Mouse (Mus musculus): ENCODE data around the gene Hist1h4i. TPM values are rescaled to one million over a fixed set of nuclear protein-coding genes. Genes with fewer than 3 reads are reported as not detected.
"Not testable (repeated sequence)": the region's sequence is repeated elsewhere in the genome, so short reads cannot be mapped to it uniquely, and the experiment has no call there.

Hist1h4i gene
- polyA plus RNA-seq (2012; rRNA removed), result 14.9 and 16.6 TPM in 2 replicates

- under 1% methylated on average over 16 of the region's 27 CpGs for WGBS
Observed at GRCm38 (mm10) chr13:22041142-22041536, at the start of gene Hist1h4i. TSS of gene Hist1h4i (minus strand) at chr13:22041362.

GRCm38 (mm10) chr13:22084140-22084539 lies 43.0 kb upstream of the Hist1h4i start, which contains the start of gene Vmn1r188:
TSS of gene Vmn1r188 (plus strand) at chr13:22084440.
- WGBS, result 82% methylated on average over 1 of the region's 1 CpGs
- not testable (repeated sequence) for DNase-seq (ENCODE audit: low read depth, low spot score)

More at GRCm38 (mm10) chr13:22041142-22041536, at the start of gene Hist1h4i:
- DNase-seq (ENCODE audit: low read depth, low spot score), result not testable (repeated sequence)

DNA sequence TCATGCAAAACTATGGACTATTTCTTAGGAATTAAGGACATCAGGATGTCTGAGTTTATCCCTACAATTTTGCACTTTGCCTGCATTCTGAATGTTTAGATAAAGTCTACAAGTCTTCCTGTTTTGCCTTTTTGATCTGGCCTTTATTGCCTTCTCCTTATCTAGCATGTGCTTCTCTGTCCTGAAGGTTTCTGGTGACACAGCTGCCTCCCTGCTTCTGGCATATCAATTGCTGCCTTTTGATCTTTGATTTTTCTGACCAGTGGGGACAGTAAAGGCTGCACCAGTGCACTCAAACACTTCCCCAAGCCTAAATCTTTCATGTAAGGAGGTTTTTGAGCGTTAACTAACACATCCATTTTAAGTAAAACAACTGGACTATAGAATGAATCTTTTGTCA lies 22.3 kb upstream of the Hist1h4i start:
- 17% methylated on average over 1 of the region's 1 CpGs for WGBS
- DNase-seq (ENCODE audit: low read depth, low spot score), result no peak

DNA sequence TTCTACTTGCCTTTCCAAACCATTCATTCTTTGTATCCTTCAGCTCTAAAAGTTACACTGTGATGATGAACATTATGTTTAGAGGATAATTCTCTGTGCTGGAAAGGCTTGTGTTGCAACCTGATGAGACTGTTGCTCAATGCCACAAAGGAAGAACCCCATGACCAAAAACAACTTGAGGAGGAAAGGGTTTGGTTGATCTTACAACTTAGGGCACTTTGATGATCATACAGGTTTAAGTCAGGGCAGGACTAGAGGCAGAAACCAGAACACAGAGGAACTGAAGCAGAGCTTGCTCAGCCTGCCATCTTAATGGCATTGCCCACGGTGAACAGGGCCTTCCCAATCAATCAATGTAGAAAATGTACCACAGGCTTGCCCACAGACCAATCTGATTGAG lies 20.3 kb upstream of the Hist1h4i start:
- 50% methylated on average over 1 of the region's 1 CpGs for WGBS
- DNase-seq (ENCODE audit: low read depth, low spot score), result no peak

GRCm38 (mm10) chr13:22053754-22054153 lies 12.6 kb upstream of the Hist1h4i start:
- 83% methylated on average over 1 of the region's 1 CpGs for WGBS
- no peak for DNase-seq (ENCODE audit: low read depth, low spot score)

DNA sequence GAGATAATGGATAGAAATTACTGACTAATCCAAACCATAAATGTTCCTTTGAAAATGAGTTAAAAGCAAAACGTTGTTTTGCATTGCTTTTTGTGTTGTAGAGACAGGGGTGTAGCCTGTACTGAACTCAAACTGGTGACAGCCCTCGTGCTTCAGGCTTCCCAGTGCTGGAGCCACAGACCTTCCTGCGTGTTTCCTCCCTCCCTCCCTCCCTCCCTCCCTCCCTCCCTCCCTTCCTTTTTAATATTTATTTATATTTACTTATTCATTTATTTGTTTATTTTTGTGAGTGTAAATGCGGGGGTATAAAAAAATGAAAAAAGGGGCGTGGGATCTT lies 10.3 kb upstream of the Hist1h4i start:
- 8% methylated on average over 5 of the region's 5 CpGs for WGBS
- no peak for DNase-seq (ENCODE audit: low read depth, low spot score)

DNA sequence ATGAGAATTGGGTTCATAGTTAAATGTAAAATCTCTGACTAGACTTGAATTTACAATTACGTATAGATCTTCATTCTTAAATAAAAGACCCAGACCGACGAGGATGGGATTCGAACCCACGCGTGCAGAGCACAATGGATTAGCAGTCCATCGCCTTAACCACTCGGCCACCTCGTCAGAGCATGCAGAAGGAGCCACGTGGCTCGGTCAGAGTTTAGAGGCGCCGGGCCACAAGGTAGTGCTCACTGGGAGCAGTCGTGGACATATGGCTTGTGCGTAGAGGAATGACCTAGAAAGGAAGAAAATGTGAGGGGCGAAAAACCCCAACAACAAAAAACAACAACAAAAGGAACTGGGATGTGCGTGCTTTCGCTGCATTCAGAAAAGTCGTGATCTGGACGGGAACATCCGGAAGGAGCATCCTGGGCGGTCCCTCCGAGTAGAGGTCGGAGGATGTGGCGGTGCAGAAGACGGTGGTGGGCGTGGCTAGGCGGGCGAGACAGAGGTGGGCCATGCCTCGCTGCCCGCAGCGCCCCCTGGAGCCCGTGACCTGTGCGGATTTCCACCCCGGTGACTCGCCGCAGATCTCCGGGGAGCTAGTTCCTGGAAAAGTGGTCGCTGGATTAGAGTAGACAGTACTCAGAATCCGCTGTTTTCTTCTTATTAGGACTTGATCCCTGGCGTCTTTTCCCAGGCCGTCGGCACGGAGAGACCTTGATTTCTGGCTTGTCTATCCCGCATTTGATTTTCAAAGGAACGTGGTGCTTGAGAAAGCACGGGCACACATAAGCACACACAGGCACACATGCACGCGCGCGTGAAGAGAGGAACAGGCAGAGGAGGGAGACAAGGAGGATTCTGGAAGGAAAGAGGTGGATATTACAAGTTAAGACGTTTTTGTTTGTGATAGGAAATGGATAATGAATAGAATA lies 9.7 kb upstream of the Hist1h4i start:
- no peak for DNase-seq (ENCODE audit: low read depth, low spot score)
- WGBS, result under 1% methylated on average over 52 of the region's 52 CpGs

DNA sequence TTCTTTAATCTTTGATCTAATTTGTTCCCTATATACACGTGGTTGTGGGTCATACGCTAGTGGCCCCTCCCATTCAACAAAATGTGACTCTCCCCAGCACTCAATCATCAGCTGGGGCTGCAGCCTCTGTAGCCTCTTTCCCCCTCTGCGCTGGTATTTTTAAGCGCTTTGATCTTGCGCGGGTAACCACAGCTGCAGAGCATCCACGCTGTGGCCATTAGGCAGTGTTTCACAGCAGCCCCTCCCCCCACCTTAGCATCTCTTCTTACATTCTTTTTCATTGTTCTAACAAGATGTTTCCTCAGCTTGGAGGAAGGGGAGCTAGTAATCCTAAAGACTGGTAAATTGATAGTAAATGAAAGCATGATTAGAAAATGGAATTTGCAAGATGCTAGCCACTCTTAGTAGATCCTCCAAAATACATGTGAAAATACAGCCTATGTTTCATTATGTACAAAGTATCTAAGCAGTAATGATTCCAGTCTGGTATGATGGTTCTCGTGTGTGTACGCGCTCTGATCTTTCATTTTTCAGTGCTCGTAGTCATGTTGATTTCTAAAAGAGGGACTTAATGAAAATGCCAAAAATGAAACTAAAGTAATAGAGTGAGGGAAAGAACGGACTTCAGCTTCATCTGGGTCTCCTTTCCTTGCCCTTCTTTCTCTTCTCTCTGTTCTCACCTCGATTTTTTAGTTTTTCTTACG lies 8.7 kb upstream of the Hist1h4i start:
- DNase-seq (ENCODE audit: low read depth, low spot score), result no peak
- WGBS, result 2% methylated on average over 14 of the region's 14 CpGs

DNA sequence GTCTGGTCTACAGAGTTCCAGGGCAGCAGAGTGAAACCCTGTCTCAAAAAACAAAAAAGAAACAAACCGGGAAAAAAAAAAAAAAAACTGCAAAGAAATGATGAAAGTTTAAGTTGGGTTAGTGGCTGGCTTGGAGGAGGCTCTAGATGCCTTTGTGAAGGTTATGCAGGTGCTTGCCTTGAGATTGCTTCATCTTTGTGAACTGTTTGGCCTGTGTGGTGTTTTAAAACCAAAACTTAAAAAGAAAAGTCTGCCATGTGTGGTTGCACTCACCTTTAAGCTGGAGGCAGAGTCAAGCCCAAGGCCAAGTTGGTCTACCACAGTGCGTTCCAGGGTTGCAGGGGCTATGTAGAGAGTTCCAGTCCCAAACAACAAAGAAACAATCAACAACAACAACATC lies 7.9 kb upstream of the Hist1h4i start:
- WGBS, result 91% methylated on average over 2 of the region's 2 CpGs
- DNase-seq (ENCODE audit: low read depth, low spot score), result no peak

DNA sequence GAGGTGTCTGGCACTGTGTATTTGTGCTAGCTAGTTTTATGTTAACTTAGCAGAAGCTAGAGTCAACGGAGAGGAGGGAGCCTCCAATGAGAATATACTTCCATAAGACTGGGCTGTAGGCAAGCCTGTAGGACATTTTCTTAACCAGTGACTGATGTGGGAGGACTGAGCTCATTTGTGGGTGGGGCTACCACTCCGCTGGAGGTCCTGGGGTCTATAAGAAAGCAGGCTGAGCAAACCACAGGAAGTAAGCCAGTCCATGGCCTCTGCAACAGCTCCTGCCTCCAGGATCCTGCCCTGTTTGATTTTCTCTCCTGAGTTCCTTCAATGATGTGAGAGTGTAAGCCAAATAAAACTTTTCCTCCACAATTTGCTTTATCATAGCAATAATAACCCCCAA lies 4.1 kb upstream of the Hist1h4i start:
- WGBS, result 61% methylated on average over 2 of the region's 2 CpGs
- DNase-seq (ENCODE audit: low read depth, low spot score), result no peak

GRCm38 (mm10) chr13:22044432-22045155 lies 3.4 kb upstream of the Hist1h4i start:
- no peak for DNase-seq (ENCODE audit: low read depth, low spot score)
- 88% methylated on average over 6 of the region's 6 CpGs for WGBS

- no peak for DNase-seq (ENCODE audit: low read depth, low spot score)
- 1% methylated on average over 14 of the region's 14 CpGs for WGBS
Observed at GRCm38 (mm10) chr13:22043503-22044431, 2.6 kb upstream of the Hist1h4i start.

DNA sequence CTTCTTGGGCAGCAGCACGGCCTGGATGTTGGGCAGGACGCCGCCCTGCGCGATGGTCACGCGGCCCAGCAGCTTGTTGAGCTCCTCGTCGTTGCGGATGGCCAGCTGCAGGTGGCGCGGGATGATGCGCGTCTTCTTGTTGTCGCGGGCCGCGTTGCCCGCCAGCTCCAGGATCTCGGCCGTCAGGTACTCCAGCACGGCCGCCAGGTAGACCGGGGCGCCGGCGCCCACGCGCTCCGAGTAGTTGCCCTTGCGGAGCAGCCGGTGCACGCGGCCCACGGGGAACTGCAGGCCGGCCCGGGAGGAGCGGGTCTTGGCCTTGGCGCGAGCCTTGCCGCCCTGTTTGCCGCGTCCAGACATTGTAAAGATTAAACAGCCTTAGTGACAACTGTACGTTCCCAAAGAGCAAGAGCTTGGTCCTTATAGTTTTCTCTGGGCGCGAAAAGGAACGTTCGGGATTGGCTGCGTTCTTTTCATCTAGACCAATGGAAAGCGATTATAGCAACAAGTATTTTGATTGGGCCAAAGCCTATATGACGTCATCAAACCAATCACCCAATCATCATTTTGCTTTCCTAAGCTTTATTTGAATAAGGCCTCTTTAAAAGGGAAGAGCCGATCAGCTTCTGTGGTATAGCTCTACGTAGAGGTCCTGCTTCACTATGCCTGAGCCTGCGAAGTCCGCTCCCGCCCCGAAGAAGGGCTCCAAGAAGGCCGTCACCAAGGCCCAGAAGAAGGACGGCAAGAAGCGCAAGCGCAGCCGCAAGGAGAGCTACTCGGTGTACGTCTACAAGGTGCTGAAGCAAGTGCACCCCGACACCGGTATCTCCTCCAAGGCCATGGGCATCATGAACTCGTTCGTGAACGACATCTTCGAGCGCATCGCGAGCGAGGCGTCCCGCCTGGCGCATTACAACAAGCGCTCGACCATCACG lies 1.7 kb upstream of the Hist1h4i start, which contains the start of the genes Hist1h2ag and Hist1h2bj:
Gene Hist1h2ag, minus strand, starts transcription at position 377 of the 935 bp plus-strand sequence.
Gene Hist1h2bj, plus strand, starts transcription at position 647 of the 935 bp plus-strand sequence.
- WGBS, result under 1% methylated on average over 52 of the region's 80 CpGs
- DNase-seq (ENCODE audit: low read depth, low spot score), result not testable (repeated sequence)

DNA sequence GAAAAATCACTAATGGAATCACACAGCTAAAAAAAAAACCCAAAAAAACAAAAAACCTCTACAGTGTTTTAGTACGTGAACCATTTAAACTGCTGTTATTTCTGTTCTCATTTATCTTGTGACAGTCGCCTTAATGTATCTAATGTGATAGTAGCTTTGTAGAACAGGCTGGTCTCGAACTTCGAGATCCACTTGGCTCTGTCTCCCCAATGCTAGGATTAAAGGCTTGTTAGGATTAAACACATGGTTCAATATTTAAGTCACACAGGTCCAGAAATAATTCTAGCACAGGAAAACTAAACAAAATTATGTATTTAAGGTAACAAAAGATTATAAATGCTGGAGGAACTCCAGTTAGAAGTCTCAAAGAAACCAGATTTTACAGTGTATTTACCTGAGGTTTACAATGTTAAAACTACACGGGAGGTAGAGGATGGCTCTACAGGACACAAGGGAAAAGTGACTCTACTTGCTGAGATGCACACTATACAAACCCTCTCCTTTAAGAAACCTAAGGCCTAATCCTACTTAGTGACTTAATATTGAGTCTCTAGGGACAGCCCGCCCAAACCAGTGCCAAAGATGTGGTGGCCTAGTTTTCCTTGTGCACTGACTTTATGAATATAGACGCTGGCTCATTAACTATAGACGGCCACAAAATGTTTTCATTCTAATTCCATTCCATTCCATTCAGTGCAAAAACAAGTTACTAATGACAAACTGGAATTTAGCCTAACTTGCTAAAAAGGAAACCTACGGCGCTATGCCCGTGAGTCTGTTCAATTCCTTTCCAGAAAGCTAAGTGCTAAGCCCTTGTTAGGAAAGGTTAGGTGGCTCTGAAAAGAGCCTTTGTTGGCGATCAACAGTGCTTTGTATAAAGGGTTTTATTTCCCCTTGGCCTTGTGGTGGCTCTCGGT lies 747 bp upstream of the Hist1h4i start:
- WGBS, result 4% methylated on average over 13 of the region's 13 CpGs
- no peak for DNase-seq (ENCODE audit: low read depth, low spot score)

DNA sequence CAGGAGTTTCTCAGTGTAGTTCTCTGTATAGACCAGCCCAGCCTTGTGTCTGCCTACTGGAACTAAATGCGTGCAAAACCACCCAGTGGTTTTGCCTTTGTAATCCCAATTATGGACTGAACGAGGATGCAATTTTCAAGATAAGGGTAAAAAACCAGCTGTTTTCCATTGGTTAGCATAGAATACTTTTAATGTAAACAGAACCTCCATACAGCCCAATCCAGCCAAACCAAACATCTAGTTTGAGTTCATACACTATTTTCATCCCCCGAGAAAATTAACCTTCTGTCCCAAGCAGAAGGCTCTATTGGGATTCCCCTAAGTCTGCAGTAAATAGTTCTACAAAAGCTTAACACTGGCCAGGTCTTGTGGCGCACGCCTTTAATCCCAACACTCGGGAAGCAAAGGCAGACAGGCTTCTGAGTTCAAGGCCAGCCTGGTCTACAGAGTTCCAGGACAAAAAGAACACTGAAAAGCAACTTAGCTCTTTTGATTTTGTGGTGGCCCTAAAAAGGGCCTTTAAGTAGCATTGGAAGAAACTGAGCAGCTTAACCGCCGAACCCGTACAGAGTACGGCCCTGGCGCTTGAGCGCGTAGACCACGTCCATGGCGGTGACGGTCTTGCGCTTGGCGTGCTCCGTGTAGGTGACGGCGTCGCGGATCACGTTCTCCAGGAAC lies 559 bp downstream of the Hist1h4i start:
- WGBS, result under 1% methylated on average over 23 of the region's 24 CpGs
- no peak for DNase-seq (ENCODE audit: low read depth, low spot score)

GRCm38 (mm10) chr13:22039951-22040463 lies 1.2 kb downstream of the Hist1h4i start:
- WGBS, result 6% methylated on average over 2 of the region's 2 CpGs
- DNase-seq (ENCODE audit: low read depth, low spot score), result no peak
